Mouse (Mus musculus): ENCODE measurements at regions not wholly inside any gene's neighbourhood (a gene's known extent, or its start where the extent isn't known, plus 50 kb on each side); places are given as distances from the start of the nearest gene placed in this dataset.

DNA sequence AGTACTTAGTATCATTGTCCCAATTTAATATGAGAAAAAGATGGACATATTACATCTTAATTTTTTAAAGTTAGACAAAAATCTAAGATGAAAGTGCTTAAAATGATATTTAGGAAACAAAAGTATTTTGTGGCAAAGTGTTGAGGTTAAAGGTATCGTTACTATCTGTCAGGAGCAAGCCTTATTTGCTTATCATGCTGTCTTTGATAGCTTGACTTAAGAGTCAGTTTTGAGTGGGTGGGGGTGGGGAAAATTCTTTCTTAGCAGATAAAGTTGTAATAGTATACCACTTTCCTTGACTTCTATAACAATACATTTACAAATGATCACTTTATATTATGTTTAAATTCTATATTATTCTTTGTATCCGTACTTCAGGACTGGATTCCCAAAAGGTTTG is 339.1 kb upstream of the Dph6 start:
- DNase-seq = no peak

DNA sequence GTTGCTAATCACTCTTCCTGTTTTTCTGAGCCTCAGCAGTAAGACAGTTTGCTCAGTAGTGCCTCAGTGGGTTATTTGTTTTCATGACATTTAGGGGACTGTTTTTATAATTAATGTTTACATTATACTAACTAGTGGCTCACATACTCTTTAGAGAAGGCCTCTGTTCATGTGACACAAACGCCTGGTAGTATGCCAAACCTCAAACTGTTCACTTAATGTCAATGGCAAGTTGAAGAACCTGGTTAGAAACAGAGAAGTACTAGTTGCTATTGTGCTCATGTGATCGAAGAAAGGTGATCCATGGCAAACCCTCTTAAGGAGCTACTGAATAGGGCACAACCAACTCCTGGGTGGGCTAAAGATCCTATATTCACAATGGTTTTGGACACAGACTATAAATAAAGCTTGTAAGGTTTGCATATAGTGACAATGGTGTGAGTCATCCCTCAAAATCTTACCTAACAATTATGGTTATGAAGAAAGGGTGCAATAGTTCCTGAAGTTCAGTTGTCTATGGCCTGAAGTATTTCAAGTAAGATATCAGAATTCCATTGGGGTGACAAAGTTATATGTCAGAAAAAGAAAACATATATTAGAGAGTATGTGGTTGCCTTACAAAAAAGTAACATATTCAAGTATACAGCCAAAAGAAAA is 340.1 kb upstream of the Dph6 start:
- no peak for DNase-seq

DNA sequence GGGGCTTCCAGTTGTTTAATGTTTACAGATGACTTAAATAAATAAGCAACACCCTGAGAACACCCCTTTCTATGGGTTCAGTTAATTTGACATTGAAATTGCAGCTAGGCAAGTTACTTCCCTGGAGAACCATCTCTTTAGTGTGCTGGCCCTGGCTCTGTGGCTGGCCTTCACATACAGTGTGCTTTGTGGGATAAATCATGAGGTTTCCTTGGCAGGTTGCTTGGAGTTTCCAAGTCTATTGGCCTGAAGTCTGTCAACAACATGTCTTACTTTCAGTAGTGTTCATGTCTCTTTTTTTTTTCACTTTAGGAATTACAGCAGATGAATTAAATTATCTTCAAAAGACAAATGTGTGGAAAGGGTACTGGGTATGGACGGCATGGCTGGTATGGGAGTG is 359.2 kb upstream of the Dph6 start:
- DNase-seq = no peak

DNA sequence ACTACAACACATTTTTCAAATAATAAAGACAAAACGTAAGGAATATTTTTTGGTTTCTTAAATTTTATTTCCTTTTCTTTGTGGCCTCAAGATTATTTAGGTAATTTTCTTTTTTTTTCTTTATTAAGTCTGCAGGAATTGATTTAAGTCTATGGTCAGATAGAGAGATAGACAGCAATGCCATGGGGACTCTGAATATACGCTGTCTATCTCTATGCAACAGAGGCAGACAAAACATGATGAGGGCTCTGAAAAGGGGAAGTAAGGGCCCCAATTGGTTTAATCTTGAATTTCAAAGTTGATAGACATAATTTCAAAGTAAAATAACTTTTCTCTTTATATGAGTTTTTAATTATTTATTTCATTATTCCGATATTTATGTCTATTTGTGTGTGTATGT is 372.0 kb upstream of the Dph6 start:
- no peak for DNase-seq

DNA sequence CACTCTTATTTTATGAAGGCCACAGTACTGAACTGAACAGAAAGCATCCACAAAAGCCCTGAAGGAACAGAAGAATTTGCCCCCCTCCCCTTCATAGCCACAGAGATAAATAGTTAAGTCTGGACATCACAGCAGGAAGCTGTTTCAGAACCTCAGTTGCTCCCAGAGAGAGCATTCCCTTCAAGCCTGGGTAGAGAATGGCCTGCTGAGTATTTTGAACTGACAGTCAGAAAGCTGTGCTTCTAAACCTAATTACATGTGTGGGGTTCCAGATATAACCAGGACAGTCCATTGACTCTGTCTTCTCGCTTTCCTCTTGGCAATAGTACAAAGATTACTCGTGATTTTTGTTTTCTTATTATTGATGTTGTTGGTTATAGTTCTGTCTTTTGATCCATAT is 376.4 kb upstream of the Dph6 start:
- DNase-seq = no peak

DNA sequence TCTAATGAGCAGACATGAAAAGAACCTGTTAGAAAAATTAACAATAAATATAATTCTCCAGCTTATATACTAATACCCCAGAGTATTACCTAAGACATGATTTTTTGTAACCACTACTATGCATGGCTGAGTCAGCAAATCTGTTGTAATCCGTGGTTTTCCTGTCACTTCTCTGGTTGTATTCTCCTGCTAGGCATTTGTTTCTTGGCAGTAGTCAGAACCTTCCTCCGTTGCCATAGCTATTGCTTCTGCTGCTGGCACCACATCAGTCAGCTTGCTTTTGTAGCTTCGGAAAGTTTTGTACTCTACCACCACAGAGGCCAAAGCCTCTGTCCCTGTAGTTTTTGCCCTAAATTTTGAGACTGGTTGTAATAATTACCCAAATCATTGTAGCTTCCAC is 381.4 kb upstream of the Dph6 start:
- DNase-seq = no peak

DNA sequence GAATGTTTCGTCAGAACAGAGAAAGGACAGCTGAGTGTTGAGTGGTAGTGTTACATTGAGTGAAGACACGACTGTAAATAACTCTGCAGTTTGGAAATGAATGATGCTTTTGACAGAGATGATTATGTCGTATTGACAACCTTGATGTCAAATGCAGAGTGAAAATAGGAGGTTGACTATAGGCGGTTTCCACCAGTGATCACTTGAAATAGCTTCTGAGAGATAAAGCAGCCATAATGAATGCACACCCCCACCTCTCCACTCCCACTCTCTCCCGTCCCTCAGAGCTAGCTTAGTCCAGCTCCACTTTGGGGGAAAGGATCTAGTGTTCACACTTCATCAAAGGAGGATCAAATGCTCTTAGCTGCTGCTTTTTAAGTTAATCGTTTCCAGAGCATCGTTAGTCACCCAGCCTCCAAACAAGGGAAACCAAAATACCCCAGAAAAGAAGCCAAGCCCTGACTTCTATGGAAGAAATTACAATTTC is 387.6 kb upstream of the Dph6 start:
- DNase-seq = no peak

DNA sequence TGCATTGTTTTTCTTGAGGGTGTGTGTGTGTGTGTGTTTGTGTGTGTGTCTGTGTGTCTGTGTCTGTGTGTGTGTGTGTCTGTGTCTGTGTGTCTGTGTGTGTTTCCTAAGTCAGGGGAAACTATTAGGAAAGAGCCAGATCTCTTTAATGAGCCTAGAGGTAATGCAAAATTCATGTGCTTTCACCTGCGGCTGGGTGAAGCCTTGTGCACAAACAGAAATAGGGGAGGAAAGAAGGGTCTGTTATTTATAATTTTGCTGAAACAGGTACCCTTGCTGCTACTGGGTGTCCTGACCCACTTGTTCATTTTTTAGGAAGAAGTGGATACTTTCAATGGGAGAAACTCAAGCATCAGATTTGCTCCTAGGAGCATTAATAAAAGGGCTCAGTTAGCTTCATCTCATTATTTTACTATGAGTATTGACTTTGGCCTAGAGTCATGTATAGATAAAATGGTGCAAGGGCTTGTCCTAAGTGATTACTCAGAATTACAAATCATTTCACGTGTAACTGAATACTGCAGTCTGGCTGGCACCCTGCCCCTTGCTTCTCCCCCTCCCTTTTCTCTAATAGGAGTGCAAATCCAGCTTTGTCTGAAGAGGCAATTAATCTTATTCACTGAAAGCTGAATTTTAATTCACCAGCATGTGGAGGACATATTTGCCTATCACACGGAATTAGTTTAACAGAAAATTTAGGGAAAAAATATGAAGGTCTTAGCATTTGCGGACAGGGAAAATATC is 401.7 kb upstream of the Dph6 start:
- DNase-seq = no peak

DNA sequence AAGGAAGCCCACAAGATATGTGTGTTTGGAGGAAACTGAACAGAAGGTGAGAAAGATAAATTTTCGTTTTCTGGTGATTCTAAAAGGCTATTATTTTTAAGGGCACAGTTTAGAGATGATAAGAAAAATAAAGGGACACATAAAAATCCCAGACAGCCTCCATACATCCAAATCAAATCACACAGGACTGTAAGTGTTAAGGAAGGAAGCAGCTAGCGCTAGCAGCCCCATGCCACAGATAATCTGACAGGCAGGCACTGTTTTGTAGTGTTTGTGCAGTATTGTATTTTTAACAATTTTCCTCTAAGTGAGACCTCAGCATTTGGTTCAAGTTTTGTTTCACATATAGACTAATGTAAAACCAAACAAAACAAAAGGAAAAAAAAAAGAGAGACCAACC is 402.4 kb upstream of the Dph6 start:
- no peak for DNase-seq

DNA sequence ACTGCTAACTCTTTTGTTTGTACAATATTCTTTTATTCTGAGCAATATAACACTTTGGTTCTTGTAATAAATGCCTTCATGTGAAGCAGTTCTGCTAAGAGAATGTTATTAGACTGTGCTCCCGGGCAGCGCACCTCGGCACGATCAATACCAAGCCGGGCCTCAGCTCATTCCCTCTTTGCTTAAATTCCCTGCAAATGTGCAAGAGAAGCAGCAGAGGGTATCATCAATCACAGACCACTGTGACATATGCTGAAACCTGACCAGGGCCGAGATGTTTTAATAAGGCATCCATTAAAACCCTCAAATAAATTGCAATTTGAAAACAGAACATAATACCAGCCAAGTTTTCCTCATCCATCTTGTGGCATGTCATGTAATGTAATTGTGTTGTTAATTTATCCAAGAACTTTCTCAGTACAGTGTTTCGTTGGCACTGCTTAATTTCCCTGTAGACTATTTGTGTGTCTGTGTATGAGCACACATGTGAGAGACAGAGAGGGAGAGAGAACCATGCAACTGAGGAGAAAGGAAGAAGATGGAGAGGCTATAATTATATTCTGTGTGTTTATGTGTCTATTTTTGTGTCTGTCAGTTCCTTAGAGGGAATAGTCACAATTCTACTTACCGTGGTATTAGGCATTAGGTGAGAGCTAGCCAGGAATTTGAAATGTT is 412.9 kb upstream of the Dph6 start:
- DNase-seq = no peak

DNA sequence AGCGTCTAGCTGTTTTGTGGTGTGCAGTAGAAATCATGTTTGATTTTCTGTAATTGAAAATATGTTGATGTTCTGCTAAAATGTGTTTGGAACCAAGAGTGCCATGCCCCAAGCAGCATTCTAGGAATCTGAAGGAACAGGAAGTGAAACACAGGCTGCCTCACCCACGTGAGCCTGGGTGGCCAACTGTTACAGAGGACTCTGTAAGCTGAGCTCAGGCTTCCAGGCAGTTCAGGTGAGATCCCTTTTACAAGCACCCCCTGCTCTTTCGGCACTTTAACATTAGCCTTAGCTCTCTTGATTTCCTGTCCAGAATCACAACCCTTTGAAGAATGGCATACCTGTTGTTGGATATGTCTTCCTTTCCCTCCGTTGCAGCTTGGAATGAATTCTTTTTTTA is 414.9 kb upstream of the Dph6 start:
- DNase-seq = no peak

DNA sequence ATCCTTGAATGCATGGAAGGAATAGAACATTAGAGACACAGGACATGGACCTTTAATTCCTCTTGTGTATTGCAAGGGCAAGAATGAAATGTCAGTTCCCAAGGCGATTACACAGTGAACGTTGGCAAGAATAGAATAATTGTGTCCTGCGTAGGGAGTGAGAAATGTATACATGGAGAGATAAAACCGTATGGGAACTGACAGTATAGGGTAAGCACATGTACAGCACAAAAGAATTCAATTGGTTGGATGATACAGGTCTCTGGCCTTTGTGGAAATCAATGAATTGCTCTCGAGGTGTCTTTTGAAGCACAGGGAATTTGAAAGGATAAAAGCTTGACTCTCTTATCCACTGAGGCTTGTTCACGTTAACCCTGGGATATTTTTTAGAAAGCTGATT is 415.4 kb upstream of the Dph6 start:
- no peak for DNase-seq

DNA sequence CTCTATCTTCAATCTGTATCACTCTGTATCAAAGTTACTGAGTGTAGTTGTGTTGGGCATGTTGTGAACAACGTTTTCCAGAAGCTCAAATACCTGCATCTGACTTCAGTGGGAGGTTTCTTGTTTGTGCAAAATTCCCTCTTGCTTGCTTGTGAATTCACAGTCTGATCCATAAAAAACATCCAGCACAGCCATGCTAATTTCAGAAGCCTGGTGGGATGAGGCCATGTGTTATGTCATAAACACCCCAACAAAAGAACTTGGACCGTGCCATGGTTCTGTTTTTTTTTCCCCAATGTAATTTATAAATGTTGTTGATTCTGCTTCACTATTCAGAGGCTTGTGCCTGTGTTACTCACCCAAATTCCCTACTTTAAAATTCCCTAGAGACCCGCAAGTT is 415.9 kb upstream of the Dph6 start:
- no peak for DNase-seq

DNA sequence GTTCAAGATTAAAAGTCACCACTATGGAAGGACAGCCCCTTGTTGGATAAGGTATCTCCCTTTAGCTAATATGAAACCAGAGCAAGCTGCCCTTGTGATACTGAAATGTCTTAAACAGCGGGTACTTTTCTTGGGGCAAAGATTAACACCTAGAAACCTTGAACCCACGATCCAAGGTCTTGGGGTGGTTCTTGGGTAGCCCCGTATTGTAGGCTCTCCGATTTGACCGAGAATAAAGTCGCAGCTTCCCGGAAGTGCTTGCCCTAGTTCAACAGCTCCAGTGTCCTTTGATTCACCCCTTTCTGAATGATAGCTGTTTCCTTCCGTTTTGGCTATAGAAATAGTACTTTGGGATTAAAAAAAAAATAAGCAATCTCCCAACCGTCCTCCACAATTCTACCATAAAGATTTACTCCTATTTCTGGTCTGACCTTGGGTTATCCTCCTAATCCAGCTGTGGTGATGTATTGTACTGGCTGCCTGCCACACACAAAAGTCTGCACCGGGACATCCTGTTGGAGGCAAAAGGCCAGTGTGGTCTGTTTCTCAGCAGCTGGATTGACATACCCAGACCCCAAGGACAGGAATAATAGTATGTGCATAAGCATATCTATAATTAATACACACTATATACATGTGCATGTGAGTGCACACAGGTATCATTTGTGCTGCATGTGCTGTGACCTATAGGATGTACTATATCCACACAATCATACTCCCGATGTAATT is 427.0 kb upstream of the Dph6 start:
- no peak for DNase-seq

DNA sequence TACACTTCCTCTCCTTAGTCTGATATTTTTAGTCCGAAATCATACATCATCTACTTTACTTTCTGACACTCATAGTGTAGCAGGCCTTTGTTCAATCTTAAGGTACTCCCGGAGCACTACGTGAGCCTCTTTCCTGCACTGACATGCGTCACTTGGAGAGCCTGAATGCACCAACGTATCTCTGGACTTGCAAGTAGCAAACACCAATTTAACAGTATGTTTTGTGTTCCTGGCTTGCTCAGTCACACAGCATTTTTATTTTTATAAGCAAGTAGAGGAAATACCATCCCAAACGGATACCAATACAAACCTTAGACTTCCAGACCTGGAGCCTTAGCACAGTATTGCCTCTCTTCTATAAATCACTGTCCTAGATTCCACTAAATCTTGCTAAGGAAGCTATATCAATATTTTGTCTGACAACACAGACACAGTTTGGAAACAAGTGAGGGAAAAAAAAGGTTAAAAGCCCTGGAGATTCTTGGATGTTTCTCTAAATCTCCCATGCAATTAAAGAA is 427.6 kb upstream of the Dph6 start:
- no peak for DNase-seq

DNA sequence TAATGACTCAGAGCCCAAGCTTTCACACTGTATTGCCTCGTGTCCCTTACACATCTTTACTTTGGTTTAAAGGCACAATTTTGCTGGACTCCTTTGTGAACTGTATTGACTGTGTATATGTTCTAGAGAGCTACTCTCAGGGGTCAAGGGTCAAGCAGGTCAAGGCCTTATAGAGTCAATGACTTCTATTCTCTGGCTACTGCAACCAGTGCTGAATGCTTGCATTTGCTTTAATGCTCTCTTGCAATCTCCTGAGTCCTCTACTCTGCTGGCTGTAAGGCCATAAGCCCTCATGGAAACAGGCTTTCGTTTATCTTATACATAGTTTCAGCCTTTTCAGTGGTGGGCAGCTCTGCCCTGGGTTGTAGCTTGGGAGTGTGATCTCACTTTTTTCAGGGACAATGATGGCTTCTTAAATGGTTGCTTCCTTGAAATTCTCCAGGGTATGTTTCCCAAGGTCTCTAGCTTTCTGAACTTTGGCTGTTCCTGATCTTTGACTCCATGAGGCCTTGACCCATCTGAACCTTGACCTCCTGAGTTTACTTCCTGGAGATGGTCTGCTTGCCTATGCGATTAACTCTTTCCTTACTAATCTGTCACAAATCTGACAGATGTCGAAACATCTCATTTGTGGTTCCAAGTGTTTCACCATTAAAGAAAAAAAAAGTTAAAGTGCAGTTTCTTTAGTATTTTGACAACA is 433.8 kb upstream of the Dph6 start:
- DNase-seq = no peak

DNA sequence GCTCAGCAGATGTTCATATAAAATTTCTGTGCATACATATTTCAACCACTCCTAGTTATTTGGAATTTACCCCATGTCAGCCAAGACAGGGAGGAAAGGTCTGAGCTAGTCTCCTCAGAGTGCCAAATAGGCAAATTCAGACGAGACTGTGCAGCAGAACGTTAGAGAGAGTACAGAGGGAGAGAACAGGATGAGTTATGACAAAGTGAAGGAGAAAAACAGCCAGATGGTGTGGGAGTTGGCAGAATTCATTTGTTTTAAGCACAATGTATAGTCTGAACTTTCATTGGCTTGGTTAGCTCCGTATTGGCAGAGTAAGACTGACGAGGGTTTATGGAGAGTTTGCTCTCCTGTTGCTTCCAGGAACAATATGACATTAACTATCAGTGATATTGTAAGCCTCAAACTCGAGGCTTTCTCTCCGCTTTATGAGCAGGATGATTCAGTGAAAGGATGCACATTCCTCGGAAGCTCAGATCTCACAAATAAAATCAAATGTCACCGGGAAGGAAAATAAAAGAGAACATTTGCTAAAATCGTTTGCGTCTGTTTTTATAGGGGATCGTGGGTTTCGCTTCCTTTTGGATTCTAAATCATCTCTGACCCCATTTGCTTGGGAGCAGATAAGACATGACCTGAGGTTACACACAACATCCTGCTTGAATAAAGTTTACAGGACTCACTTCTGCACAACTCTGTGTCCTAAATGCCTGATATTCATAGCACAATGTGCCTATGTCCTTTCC is 435.8 kb upstream of the Dph6 start:
- no peak for DNase-seq

DNA sequence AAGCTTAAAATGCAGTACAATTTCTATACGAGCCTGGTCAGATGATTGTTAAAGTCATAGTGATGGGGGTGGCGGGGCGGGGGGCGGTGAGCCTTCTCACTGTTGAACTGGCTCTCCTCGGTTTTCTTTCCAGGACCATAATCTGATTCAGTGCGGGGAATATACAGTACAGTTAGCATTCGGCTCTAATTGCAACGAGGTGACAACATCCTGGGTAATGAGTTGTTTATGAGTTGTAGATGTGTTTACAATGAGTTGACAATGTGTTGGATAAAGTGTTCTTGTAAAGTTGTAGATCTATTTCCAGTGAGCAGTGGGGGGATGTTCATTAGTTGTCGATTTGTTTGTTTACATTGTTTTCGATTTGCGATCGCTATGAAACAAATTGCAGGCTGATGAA is 440.6 kb upstream of the Dph6 start:
- no peak for DNase-seq

DNA sequence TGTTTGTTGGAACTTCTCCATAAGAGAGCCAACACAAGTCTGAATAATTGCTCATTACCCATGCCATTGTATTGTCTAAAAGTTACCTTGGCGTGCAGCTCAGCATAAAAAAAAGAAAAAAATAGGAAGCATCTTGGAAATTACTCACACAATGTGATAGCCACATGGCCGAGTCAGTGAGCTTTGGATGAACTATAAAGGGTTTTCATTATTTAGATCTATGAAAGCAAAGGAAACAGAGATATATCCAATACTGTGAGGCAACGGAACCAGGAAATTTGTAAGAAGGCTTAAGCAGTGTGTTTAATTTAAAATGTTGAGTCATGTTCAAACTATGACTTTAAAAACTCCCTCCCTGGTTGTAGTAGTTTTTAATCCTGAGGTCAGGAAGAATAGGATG is 446.7 kb upstream of the Dph6 start:
- no peak for DNase-seq

DNA sequence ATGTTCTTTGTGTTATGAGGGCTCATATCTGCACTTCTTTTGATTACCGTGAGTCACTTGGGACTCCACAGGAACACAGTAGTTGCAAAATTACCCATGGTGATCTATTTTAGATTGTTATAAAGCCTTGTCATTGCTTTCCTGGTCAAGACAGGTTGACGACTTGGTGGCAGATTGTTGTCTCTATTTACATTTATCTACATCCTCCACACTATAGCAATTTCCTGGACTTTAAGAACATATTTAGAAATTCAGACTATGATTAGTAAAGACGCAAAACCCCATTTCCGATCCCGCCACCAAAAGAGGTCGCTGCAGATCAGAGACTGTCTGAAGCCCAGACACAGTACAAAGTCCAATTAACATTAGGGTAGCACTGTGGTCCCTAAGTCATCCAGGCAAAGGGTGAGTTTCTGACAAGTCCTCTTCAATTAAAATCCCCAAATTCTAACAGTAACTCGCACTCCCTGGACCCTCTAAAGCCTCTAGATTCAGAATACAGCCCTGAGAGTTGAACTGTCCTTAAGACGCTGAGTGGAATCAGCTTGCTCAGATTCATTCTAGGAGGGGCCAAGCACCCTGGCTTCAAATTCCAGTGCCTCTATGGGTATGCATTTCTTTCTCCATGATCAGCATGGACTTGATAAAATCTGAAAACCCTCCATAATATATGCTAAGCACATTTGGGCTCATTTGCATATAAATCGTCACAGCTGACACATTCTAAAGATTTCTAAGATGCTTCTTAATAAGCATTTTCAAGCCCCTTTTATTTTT is 461.9 kb upstream of the BC052040 start:
- DNase-seq = no peak

DNA sequence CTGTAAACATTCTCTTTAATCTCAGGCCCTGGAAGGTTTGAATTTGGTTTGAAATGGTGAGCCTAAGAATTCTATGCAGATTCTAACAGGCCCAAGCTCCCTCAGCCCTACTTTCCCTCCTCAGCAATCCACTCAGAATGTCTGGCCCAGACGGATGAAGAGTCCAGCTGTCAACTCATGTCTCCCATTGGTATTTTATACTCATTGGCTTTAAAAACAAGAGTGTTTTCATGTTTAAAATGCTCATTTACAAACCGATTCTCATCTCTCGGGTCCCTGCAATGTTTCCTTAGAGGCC is 461.4 kb upstream of the BC052040 start:
- no peak for DNase-seq
